Mouse (Mus musculus): ENCODE measurements around the gene Lrrc25.

DNA sequence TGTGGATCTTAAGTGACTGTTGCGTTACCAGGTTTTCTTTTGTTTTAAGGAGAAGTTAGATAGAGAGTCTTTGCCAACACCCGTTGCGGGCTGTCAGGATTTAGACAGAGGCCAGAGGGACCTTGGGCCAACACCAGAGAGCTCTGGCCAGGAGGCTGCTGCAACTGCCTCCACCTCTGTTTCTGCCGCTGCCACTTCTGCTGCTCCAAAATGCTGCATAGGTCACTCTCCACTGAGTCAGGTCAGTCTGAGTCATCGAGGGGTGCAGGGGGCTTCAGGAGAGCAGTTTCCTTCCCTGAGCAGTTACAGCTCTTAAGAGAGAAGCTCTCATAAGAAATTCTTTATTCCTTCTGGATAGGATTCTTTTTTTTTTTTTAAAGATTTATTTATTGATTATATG is 11.1 kb downstream of the Lrrc25 start:
- no peak for TF ChIP-seq ZC3H11A (IDR thresholded peaks at IDR 0.05; ENCODE audit: borderline replicate concordance, low read depth, low read length)
- TF ChIP-seq CHD2 (IDR thresholded peaks at IDR 0.05; ENCODE audit: low read depth, low read length), result no peak
- TF ChIP-seq ZNF384 (IDR thresholded peaks at IDR 0.05; ENCODE audit: low read depth, low read length), result no peak

Measured in ES-E14 (cell line).